Mouse (Mus musculus): ENCODE data around the gene Tcf7l2.

Gene Tcf7l2

GRCm38 (mm10) chr19:55797834-55798233 lies 56.2 kb downstream of the Tcf7l2 start:
- no peak for DNase-seq

- no peak for DNase-seq
These were observed 57.8 kb downstream of the Tcf7l2 start for GRCm38 (mm10) chr19:55799411-55799810.

- no peak for DNase-seq
These were observed 58.4 kb downstream of the Tcf7l2 start for GRCm38 (mm10) chr19:55800059-55800458.

- no peak for DNase-seq
These were observed 61.5 kb downstream of the Tcf7l2 start for GRCm38 (mm10) chr19:55803121-55803520.

GRCm38 (mm10) chr19:55803797-55804196 lies 62.2 kb downstream of the Tcf7l2 start:
- no peak for DNase-seq

GRCm38 (mm10) chr19:55804795-55805194 lies 63.2 kb downstream of the Tcf7l2 start:
- DNase-seq, result no peak

- no peak for DNase-seq
These were observed 65.0 kb downstream of the Tcf7l2 start for GRCm38 (mm10) chr19:55806434-55807193.

GRCm38 (mm10) chr19:55807194-55808053 lies 65.8 kb downstream of the Tcf7l2 start:
- DNase-seq, result no peak

- DNase-seq, result no peak
These were observed 66.7 kb downstream of the Tcf7l2 start for GRCm38 (mm10) chr19:55808304-55808703.

GRCm38 (mm10) chr19:55809539-55809938 lies 67.9 kb downstream of the Tcf7l2 start:
- no peak for DNase-seq

- DNase-seq, result no peak
These were observed 70.6 kb downstream of the Tcf7l2 start for GRCm38 (mm10) chr19:55812236-55812635.

- no peak for DNase-seq
These were observed 73.6 kb downstream of the Tcf7l2 start for GRCm38 (mm10) chr19:55815010-55815790.

GRCm38 (mm10) chr19:55816974-55817373 lies 75.4 kb downstream of the Tcf7l2 start:
- DNase-seq, result no peak

- DNase-seq, result no peak
These were observed 78.6 kb downstream of the Tcf7l2 start for GRCm38 (mm10) chr19:55820202-55820601.

GRCm38 (mm10) chr19:55825001-55825827 lies 83.6 kb downstream of the Tcf7l2 start:
- DNase-seq, result no peak

- DNase-seq, result no peak
These were observed 84.4 kb downstream of the Tcf7l2 start for GRCm38 (mm10) chr19:55825951-55826507.

GRCm38 (mm10) chr19:55827613-55828259 lies 86.1 kb downstream of the Tcf7l2 start:
- DNase-seq, result no peak

- no peak for DNase-seq
These were observed 89.4 kb downstream of the Tcf7l2 start for GRCm38 (mm10) chr19:55830976-55831559.

- DNase-seq, result no peak
These were observed 90.5 kb downstream of the Tcf7l2 start for GRCm38 (mm10) chr19:55832122-55832521.

GRCm38 (mm10) chr19:55833807-55834385 lies 92.3 kb downstream of the Tcf7l2 start:
- no peak for DNase-seq
